Mouse (Mus musculus) intestine, embryonic 14.5 days (tissue): ENCODE measurements around the gene Foxn3. TPM values are rescaled to one million over a fixed set of nuclear protein-coding genes. Genes with fewer than 3 reads are reported as not detected.

Experiments used
- ATAC-seq: fragments of 200-750 bp; cut with Nextera tagmentation; replicated peaks from 2 replicates; pipeline ENCODE4 v1.8.0; 2017; ENCODE audit warnings: low read depth, moderate number of reproducible peaks, moderate TSS enrichment, moderate library complexity; ENCODE audit not compliant: low FRiP score, low TSS enrichment
- DNase-seq: peaks from one replicate; pipeline ENCODE4 v3.0.0-alpha.2; 2018; ENCODE audit warnings: low spot score
- H3K27ac ChIP-seq: fragments of 300-500 bp; sonication (generic); 2 replicates; pipeline ENCODE4 v1.5.1; 2014; ENCODE audit warnings: low read depth, mild to moderate bottlenecking, control low read depth
- H3K27me3 ChIP-seq: fragments of 300-500 bp; sonication (generic); replicated peaks from 2 replicates; pipeline ENCODE4 v1.6.1; 2014; ENCODE audit warnings: low read length, control low read depth; ENCODE audit not compliant: control insufficient read depth, insufficient read depth
- H3K36me3 ChIP-seq: fragments of 300-500 bp; sonication (generic); 2 replicates; pipeline ENCODE4 v1.6.1; 2014; ENCODE audit warnings: low read length, control low read depth; ENCODE audit not compliant: control insufficient read depth, insufficient read depth
- H3K4me1 ChIP-seq: fragments of 300-500 bp; sonication (generic); replicated peaks from 2 replicates; pipeline ENCODE4 v1.6.1; 2014; ENCODE audit warnings: low read length, control low read depth, mixed read lengths; ENCODE audit not compliant: control insufficient read depth, insufficient read depth
- H3K4me2 ChIP-seq: fragments of 300-500 bp; sonication (generic); 2 replicates; pipeline ENCODE4 v1.6.1; 2014; ENCODE audit warnings: low read length
- H3K4me3 ChIP-seq: fragments of 300-500 bp; sonication (generic); 2 replicates; pipeline ENCODE4 v1.5.1; 2014; ENCODE audit warnings: low read depth, low read length, control low read depth, mixed read lengths
- H3K9ac ChIP-seq: fragments of 300-500 bp; sonication (generic); 2 replicates; pipeline ENCODE4 v1.6.1; 2014; ENCODE audit warnings: mild to moderate bottlenecking, low read length
- H3K9me3 ChIP-seq: fragments of 300-500 bp; sonication (generic); 2 replicates; pipeline ENCODE4 v1.6.1; 2016; ENCODE audit warnings: low read length, control low read depth; ENCODE audit not compliant: control insufficient read depth
- WGBS: fragments of 180-500 bp; shearing (Covaris S2); extraction: QIAGEN DNeasy Blood & Tissue Kit; methylation state at CpG from one replicate; pipeline ENCODE4 v1.1.7; 2014; 5-methylcytosine and 5-hydroxymethylcytosine counted together
- polyA plus RNA-seq: library from polyadenylated mRNA; unstranded; fragments of >200 nt; fragmentation: Nextera tagmentation; extraction: Ambion mirVana; gene quantifications from 2 replicates; pipeline ENCODE4 v1.2.1, GENCODE M21; 2014

Gene Foxn3
- polyA plus RNA-seq, 1 experiment from 2014 or later: 74.3 TPM

DNA sequence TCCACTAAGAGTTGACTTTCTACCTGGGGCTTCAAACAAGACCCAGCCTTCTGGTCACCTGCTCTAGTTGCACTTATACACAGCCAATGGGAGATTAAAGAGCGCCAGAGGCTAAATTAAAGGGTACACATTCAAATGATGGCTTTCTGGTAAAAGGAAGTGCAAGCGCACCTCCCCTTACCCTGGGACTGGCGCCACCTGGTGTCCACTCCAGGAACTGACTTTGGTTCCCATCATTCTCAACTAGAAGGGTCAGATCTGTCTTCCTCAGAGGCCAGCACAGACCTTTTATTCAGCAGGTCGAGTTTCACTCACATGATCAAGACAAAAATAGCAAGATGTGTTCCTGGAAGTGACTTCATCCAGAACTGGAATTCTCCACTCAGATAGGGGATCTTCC lies 413.3 kb downstream of the Foxn3 start:
- no peaks in the 10 kb centered on the region for H3K9me3 ChIP-seq
- ATAC-seq (no peak), DNase-seq (peak; percentile 77)
- no peak overlapping the region for H3K9ac ChIP-seq
- WGBS: 49% methylated on average over 4 of the region's 4 CpGs
- H3K27me3 ChIP-seq: no peaks in the 10 kb centered on the region
- H3K4me3 ChIP-seq: no peak overlapping the region
- no peak overlapping the region for H3K27ac ChIP-seq
- H3K4me1 ChIP-seq: peaks cover 2% of the 10 kb centered on the region; the same call in 1 of the 2 replicates
- H3K4me2 ChIP-seq: no peak overlapping the region
- H3K36me3 ChIP-seq: no peaks in the 10 kb centered on the region

DNA sequence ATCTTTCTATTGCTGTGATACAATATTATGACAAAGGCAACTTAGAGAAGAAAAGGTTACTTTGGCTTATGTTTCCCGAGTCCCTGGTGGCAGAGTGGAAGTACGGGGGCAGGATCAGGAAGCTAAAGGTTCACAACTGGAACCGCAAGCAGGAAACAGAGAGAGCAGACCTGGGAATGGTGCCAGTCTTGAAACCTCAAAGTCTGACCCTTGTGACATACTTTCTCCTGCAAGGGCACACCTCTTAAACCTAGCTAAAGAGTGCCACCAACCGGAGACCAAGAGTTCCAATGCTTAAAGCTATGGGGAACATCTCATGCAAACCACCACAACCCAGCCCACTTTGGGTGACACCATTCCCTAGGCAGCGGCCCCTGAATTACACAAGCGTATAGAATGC lies 414.2 kb downstream of the Foxn3 start:
- H3K27ac ChIP-seq: no peak overlapping the region
- WGBS: 93% methylated on average over 6 of the region's 6 CpGs
- H3K9ac ChIP-seq: no peak overlapping the region
- no peaks in the 10 kb centered on the region for H3K9me3 ChIP-seq
- DNase-seq (no peak), ATAC-seq (no peak)
- H3K4me2 ChIP-seq: no peak overlapping the region
- H3K4me1 ChIP-seq: peaks cover 2% of the 10 kb centered on the region; the same call in 1 of the 2 replicates
- no peaks in the 10 kb centered on the region for H3K27me3 ChIP-seq
- no peaks in the 10 kb centered on the region for H3K36me3 ChIP-seq
- H3K4me3 ChIP-seq: no peak overlapping the region
